Mouse (Mus musculus): ENCODE data around the gene Zfp658. TPM values are rescaled to one million over a fixed set of nuclear protein-coding genes. Genes with fewer than 3 reads are reported as not detected.

Zfp658 gene
- total RNA-seq, 2 experiments from 2014 or later = 5.5 to 6.9 TPM

DNA sequence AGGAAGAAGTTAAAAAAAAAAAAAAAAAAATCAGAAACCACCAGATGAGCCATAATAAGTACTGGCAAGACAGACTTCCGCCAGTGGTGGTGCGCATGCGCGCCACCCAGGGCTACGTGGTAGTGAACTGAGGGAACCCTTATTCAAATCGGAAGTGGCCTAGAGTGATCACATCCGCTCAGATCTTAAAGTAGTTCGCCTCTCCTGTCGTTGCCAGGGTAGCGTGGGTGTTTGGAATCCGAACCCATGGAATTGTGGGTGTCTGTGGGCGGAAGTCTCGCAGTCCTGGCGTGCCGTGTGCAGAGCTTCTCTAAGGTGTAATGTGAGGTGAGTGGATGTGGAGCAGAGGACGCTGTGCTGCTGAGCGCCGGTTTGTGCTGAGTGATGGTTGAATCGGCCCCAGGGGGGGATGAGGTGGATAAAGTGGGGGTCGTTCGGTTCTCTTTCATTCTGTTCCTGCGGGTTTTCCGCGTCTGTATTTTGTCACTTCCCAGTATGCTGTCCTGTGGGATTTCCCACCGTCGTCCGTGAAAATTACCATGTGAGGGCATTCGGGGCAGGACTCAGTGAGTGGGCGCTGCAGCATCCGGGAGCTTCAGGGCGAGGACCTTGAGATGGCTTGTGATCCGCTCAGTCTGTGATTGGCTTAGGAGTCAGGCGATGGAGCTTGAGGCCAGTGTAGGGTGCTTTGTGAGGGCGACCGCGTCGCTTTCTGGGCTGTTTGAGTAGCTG, 17.6 kb downstream of the Zfp658 start, which contains the start of gene Zfp719:
TSS of gene Zfp719 (plus strand) at position 171 of the 732 bp plus-strand sequence.
- DNase-seq (ENCODE audit: low spot score in 2 of 2) = peak; percentile 91 to 96

DNA sequence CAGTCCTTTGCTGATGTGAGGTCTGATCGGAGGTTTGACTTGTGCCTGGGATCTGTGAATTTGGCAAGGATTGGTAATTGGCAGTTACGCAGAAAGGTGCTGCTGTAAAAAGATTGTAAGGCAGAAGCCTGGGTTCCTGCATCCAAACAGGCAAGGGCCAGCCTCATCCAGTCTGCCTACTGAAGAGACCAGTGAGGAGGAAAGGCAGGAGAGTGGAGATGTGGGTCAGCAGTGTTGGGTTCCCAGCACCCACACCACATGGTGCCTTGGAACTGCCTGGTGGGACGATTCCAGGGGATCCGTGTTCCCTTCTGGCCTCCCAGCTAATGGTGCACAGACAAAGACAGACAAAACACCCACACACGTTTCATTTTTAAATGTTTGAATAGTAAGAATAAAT, 18.5 kb downstream of the Zfp658 start:
- DNase-seq (ENCODE audit: low spot score in 2 of 2) = peak in 1 of 2 experiments; percentile 57

DNA sequence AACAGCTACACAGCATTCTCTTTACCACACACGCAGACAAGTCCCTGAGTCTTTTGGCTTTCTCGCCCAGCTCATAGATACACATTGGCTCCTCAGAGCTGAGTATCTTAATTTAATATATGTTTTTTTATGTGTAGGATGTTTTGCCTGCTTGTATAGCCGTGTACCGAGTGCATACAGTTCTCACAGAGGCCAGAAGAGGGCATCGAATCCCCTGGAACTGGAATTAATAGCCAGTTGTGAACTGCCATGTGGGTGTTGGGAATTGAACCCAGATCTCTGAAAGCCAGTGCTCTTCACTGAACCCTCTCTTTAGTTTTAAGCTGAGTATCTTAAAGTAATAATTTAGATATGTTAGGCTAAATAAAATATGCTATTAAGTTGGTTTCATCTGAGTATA, 22.7 kb downstream of the Zfp658 start:
- DNase-seq (ENCODE audit: low spot score in 2 of 2) = no peak

DNA sequence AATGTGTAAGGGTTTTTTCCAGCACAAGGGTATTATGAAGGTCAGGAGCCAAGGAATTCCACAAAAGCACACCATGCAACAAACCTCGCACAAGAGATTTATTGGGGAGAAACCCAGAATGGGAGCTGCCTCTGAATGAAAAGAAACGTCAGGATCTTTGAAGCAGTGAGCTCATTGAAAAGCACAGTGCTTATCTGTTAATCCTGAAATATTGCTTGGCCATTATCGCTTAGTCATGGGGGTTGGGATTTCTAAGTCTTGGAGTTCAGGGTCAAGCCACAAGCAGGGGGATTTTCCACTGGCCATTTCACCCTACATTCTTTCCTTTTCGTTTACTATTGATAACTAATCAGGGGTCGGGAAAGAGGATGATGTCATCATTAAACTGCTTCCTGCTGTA, 39.8 kb downstream of the Zfp658 start:
- DNase-seq (ENCODE audit: low spot score in 2 of 2) = no peak

- peak; percentile 62 to 83 for DNase-seq (ENCODE audit: low spot score in 2 of 2)
Measured at GRCm38 (mm10) chr7:43606896-43607742, 45.1 kb downstream of the Zfp658 start, which contains the start of gene Zfp819. Gene Zfp819 (plus strand): TSS chr7:43607169.

DNA sequence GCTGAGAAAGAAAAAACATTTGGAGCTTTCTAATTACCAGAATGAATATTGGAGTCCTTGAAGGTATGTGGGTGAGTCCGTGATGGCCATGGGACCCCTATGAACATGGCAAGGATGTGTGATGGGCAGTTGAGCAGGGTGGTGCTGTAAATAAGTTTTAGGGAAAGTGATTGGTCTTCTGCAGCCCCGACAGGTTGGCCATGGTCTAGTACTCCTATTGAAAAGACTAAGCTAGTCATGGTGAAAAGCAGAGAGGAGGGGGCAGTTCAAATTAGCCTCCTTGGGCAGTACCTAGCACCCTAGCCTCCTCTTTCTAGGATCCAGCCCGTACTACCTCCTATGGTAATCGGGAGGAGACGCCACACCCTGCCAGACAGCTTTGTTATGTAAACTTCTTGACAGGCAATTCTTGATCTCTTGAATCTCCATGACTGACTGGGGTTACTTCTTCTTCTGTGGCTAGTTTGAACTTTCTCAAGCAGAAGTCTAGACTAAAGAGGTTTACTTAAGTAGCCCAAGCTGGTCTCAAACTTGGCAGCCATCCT, 45.8 kb downstream of the Zfp658 start:
- no peak for DNase-seq (ENCODE audit: low spot score in 2 of 2)

GRCm38 (mm10) chr7:43608316-43608824, 46.3 kb downstream of the Zfp658 start:
- no peak for DNase-seq (ENCODE audit: low spot score in 2 of 2)

DNA sequence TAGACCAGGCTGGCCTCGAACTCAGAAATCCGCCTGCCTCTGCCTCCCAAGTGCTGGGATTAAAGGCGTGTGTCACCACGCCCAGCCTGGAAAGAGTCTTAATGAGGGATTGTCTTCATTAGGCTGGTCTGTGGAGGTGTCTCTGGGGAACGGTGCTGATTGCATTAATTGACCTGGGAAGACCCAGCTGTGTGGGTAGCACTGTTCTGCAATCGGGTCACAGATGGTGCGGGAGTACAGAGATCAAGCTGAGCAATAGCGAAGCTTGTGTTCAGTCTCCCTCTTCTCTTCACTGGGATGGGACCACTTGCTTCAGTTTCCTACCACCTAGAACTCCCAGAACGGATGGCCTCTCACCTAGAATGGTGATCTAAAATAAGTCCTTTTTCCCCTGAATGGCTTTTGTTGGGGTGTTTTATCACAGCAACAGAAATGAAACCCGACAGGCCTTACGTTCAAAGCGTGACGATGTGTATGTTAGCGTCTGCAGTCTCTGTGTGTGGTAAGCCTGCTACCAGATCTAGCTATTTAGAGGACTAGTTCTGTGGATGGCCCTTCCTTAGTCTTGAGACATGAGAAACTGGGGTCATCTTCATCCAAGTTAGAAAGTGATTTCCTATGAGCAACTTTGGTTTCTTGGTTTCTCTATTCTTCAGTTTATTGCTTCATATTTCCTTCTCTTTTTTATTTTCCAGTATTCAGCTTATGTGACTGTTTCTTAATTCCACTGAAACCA, 51.9 kb downstream of the Zfp658 start:
- DNase-seq (ENCODE audit: low spot score in 2 of 2) = no peak

- DNase-seq (ENCODE audit: low spot score in 2 of 2) = no peak
Measured at GRCm38 (mm10) chr7:43622927-43623326, 60.9 kb downstream of the Zfp658 start.

DNA sequence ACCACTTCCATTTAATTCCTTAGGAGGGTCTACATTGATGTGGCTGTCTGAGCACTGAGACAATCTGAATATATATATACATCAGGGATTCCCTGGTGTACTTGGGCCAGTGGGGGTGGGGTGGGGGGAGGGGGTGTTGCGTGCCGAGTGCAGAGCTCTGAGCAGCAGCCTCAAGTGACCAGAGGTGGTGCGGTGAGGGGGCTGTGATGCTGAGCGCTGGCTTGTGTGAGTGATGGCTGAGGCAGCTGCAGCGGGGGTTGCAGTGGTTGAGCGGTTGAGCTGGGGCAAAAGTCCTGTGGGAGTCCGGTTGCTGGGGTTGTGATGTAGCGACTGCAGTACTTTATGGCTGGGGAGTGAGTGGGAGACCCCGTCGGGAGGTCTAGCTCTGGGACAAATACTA, 61.8 kb downstream of the Zfp658 start:
- DNase-seq (ENCODE audit: low spot score in 2 of 2) = no peak

Other genes with a start within 250 kb of the Zfp658 start
- gene Zfp715, start 249.0 kb upstream of the Zfp658 start, total RNA-seq (2021) = 10 to 100 TPM; 20.9 to 22.5 TPM
- 1 to 10 TPM; 1.1 to 1.3 TPM for gene Siglecf, start 210.9 kb upstream of the Zfp658 start, total RNA-seq (2021)
- gene Siglecg, start 154.1 kb upstream of the Zfp658 start, total RNA-seq (2021) = not detected
- gene Lim2, start 134.6 kb upstream of the Zfp658 start, total RNA-seq (2021) = not detected
- gene Nkg7, start 125.2 kb upstream of the Zfp658 start, total RNA-seq (2021) = not detected
- not detected for gene Cldnd2, start 121.5 kb upstream of the Zfp658 start, total RNA-seq (2021)
- 10 to 100 TPM; 72.8 to 74.5 TPM for gene Etfb, start 118.2 kb upstream of the Zfp658 start, total RNA-seq (2021)
- gene Gm45233, start 118.1 kb upstream of the Zfp658 start, total RNA-seq (2021) = 1 to 10 TPM in 1 of 2 experiments, under 1 TPM in 1; 0.82 to 1.1 TPM
- gene Vsig10l, start 99.1 kb upstream of the Zfp658 start, total RNA-seq (2021) = 1 to 10 TPM; 2.6 to 2.7 TPM
- gene Iglon5, start 72.2 kb upstream of the Zfp658 start, total RNA-seq (2021) = 10 to 100 TPM; 21.4 to 23.2 TPM
- gene 4931406B18Rik, start 56.3 kb upstream of the Zfp658 start, total RNA-seq (2021) = not detected
- gene Cd33, start 17.8 kb upstream of the Zfp658 start, total RNA-seq (2021) = 1 to 10 TPM; 2.9 to 4.6 TPM
- 10 to 100 TPM; 18.5 to 19.1 TPM for gene Zfp719, start 17.4 kb downstream of the Zfp658 start, total RNA-seq (2021)
- gene Zfp819, start 44.9 kb downstream of the Zfp658 start, total RNA-seq (2021) = under 1 TPM in 1 of 2 experiments, not detected in 1; 0.15 TPM
- gene Ceacam18, start 72.5 kb downstream of the Zfp658 start, total RNA-seq (2021) = under 1 TPM in 1 of 2 experiments, not detected in 1; 0.15 TPM
- gene Siglece, start 97.9 kb downstream of the Zfp658 start, total RNA-seq (2021) = 1 to 10 TPM; 1.2 to 1.5 TPM
- gene Ctu1, start 109.8 kb downstream of the Zfp658 start, total RNA-seq (2021) = 10 to 100 TPM; 10.5 to 10.6 TPM
- not detected for gene Klk14, start 128.2 kb downstream of the Zfp658 start, total RNA-seq (2021)
- not detected for gene Klk13, start 150.3 kb downstream of the Zfp658 start, total RNA-seq (2021)
- not detected for gene Klk12, start 206.6 kb downstream of the Zfp658 start, total RNA-seq (2021)
- not detected for gene Klk11, start 212.3 kb downstream of the Zfp658 start, total RNA-seq (2021)
- gene Klk10, start 218.8 kb downstream of the Zfp658 start, total RNA-seq (2021) = 1 to 10 TPM; 1.2 to 1.5 TPM
- not detected for gene Klk9, start 229.6 kb downstream of the Zfp658 start, total RNA-seq (2021)
- 10 to 100 TPM; 22.3 to 27.7 TPM for gene Klk8, start 235.3 kb downstream of the Zfp658 start, total RNA-seq (2021)
- under 1 TPM; 0.32 to 0.33 TPM for gene Klk7, start 249.0 kb downstream of the Zfp658 start, total RNA-seq (2021)

Measured in layer of hippocampus, adult 18-20 months (tissue).